Mouse (Mus musculus) stomach, embryonic 14.5 days (tissue): ENCODE results near the gene Rps6kl1. TPM values are rescaled to one million over a fixed set of nuclear protein-coding genes. Genes with fewer than 3 reads are reported as not detected.
"Not testable (repeated sequence)": the region's sequence is repeated elsewhere in the genome, so short reads cannot be mapped to it uniquely, and the experiment has no call there.

Experiments used
- ATAC-seq: fragments of 200-750 bp; cut with Nextera tagmentation; 2 replicates; pipeline ENCODE4 v1.8.0; 2017; ENCODE audit warnings: low read depth, moderate TSS enrichment; ENCODE audit not compliant: insufficient number of reproducible peaks, insufficient read depth, low FRiP score
- H3K27ac ChIP-seq: fragments of 300-500 bp; sonication (generic); 2 replicates; pipeline ENCODE4 v1.5.1; 2014; ENCODE audit warnings: mild to moderate bottlenecking, low read length, moderate library complexity, mixed read lengths
- H3K27me3 ChIP-seq: fragments of 300-500 bp; sonication (generic); 2 replicates; pipeline ENCODE4 v1.6.1; 2014; ENCODE audit warnings: low read length, control low read depth, mixed read lengths; ENCODE audit not compliant: control insufficient read depth, insufficient read depth
- H3K36me3 ChIP-seq: fragments of 300-500 bp; sonication (generic); 2 replicates; pipeline ENCODE4 v1.6.1; 2014; ENCODE audit warnings: mild to moderate bottlenecking, control low read depth, low read length, moderate library complexity, mixed read lengths; ENCODE audit not compliant: control insufficient read depth, insufficient read depth
- H3K4me1 ChIP-seq: fragments of 300-500 bp; sonication (generic); 2 replicates; pipeline ENCODE4 v1.6.1; 2014; ENCODE audit warnings: low read length, control low read depth, mixed read lengths; ENCODE audit not compliant: control insufficient read depth, insufficient read depth
- H3K4me2 ChIP-seq: fragments of 300-500 bp; sonication (generic); replicated peaks from 2 replicates; pipeline ENCODE4 v1.6.1; 2014; ENCODE audit warnings: low read depth, low read length, control low read depth
- H3K4me3 ChIP-seq: fragments of 300-500 bp; sonication (generic); 2 replicates; pipeline ENCODE4 v1.5.1; 2014; ENCODE audit warnings: low read depth, low read length, control low read depth
- H3K9ac ChIP-seq: fragments of 300-500 bp; sonication (generic); replicated peaks from 2 replicates; pipeline ENCODE4 v1.6.1; 2014; ENCODE audit warnings: low read depth, mild to moderate bottlenecking, control low read depth, low read length, moderate library complexity, mixed read lengths
- H3K9me3 ChIP-seq: fragments of 300-500 bp; sonication (generic); 2 replicates; pipeline ENCODE4 v1.6.1; 2016; ENCODE audit warnings: low read depth, low read length, control low read depth; ENCODE audit not compliant: control insufficient read depth
- WGBS: fragments of 180-500 bp; shearing (Covaris S2); extraction: QIAGEN DNeasy Blood & Tissue Kit; methylation state at CpG from one replicate; pipeline ENCODE4 v1.1.7; 2014; 5-methylcytosine and 5-hydroxymethylcytosine counted together
- polyA plus RNA-seq: library from polyadenylated mRNA; unstranded; fragments of >200 nt; fragmentation: Nextera tagmentation; extraction: Ambion mirVana; gene quantifications from 2 replicates; pipeline ENCODE4 v1.2.1, GENCODE M21; 2014

Rps6kl1 gene
- polyA plus RNA-seq, 1 experiment from 2014 or later: 1.8 TPM

GRCm38 (mm10) chr12:85144276-85144675, 6.8 kb downstream of the Rps6kl1 start:
- H3K4me2 ChIP-seq, H3K36me3 ChIP-seq, H3K4me3 ChIP-seq, H3K27me3 ChIP-seq, H3K9ac ChIP-seq, ATAC-seq, H3K27ac ChIP-seq, H3K9me3 ChIP-seq, H3K4me1 ChIP-seq: not testable (repeated sequence)
- 69% methylated on average over 2 of the region's 2 CpGs for WGBS

GRCm38 (mm10) chr12:85142803-85143202, 8.3 kb downstream of the Rps6kl1 start:
- Histone ChIP-seq H3K36me3 (no peaks in the 10 kb centered on the region), H3K4me1 (peaks cover 5% of the 10 kb centered on the region; the same call in 1 of the 2 replicates)
- WGBS: 13% methylated on average over 4 of the region's 4 CpGs

GRCm38 (mm10) chr12:85141096-85141495, 10.0 kb downstream of the Rps6kl1 start:
- Histone ChIP-seq H3K4me3 (no peak overlapping the region), H3K27ac (no peak overlapping the region), H3K36me3 (no peaks in the 10 kb centered on the region), H3K27me3 (no peaks in the 10 kb centered on the region), H3K4me1 (no peaks in the 10 kb centered on the region), H3K9ac (no peak overlapping the region), H3K9me3 (no peaks in the 10 kb centered on the region), H3K4me2 (no peak overlapping the region)
- no peak for ATAC-seq
- 84% methylated on average over 6 of the region's 6 CpGs for WGBS

More at GRCm38 (mm10) chr12:85142803-85143202, 8.3 kb downstream of the Rps6kl1 start:
- Histone ChIP-seq H3K9me3 (no peaks in the 10 kb centered on the region), H3K9ac (no peak overlapping the region), H3K4me2 (no peak overlapping the region), H3K27me3 (no peaks in the 10 kb centered on the region), H3K4me3 (no peak overlapping the region), H3K27ac (no peak overlapping the region)
- no peak; the same call in 1 of the 2 replicates for ATAC-seq

- Histone ChIP-seq H3K4me1 (no peaks in the 10 kb centered on the region), H3K4me2 (no peak overlapping the region; the same call in 1 of the 2 replicates), H3K4me3 (no peak overlapping the region), H3K9me3 (no peaks in the 10 kb centered on the region), H3K27ac (no peak overlapping the region), H3K9ac (no peak overlapping the region), H3K27me3 (no peaks in the 10 kb centered on the region), H3K36me3 (peaks cover 7% of the 10 kb centered on the region; the same call in 1 of the 2 replicates)
- no peak for ATAC-seq
- 35% methylated on average over 18 of the region's 18 CpGs for WGBS
These were observed 10.9 kb downstream of the Rps6kl1 start for GRCm38 (mm10) chr12:85140036-85140701.

- no peaks in the 10 kb centered on the region for H3K9me3 ChIP-seq
- H3K4me1 ChIP-seq: no peaks in the 10 kb centered on the region
- H3K27ac ChIP-seq: no peak overlapping the region
- no peaks in the 10 kb centered on the region for H3K27me3 ChIP-seq
- no peak for ATAC-seq
- H3K9ac ChIP-seq: no peak overlapping the region
- peaks cover 37% of the 10 kb centered on the region for H3K36me3 ChIP-seq
- WGBS: 75% methylated on average over 4 of the region's 4 CpGs
- H3K4me3 ChIP-seq: no peak overlapping the region
- H3K4me2 ChIP-seq: no peak overlapping the region
These were observed 14.4 kb downstream of the Rps6kl1 start for GRCm38 (mm10) chr12:85136627-85137026.

GRCm38 (mm10) chr12:85135513-85136470, 15.3 kb downstream of the Rps6kl1 start:
- Histone ChIP-seq H3K27ac (no peak overlapping the region), H3K4me1 (no peaks in the 10 kb centered on the region), H3K27me3 (no peaks in the 10 kb centered on the region), H3K9ac (no peak overlapping the region), H3K9me3 (no peaks in the 10 kb centered on the region), H3K4me3 (no peak overlapping the region), H3K36me3 (peaks cover 44% of the 10 kb centered on the region), H3K4me2 (no peak overlapping the region)
- ATAC-seq: no peak
- 78% methylated on average over 19 of the region's 19 CpGs for WGBS

GRCm38 (mm10) chr12:85134043-85134794, 16.8 kb downstream of the Rps6kl1 start:
- H3K36me3 ChIP-seq: peaks cover 60% of the 10 kb centered on the region
- H3K9ac ChIP-seq: no peak overlapping the region
- H3K4me3 ChIP-seq: no peak overlapping the region
- H3K4me2 ChIP-seq: no peak overlapping the region
- H3K27me3 ChIP-seq: no peaks in the 10 kb centered on the region
- no peak overlapping the region for H3K27ac ChIP-seq
- no peaks in the 10 kb centered on the region for H3K9me3 ChIP-seq
- no peak for ATAC-seq
- 84% methylated on average over 8 of the region's 8 CpGs for WGBS
- no peaks in the 10 kb centered on the region for H3K4me1 ChIP-seq

- Histone ChIP-seq H3K27ac (no peak overlapping the region), H3K36me3 (peaks cover 74% of the 10 kb centered on the region), H3K4me3 (no peak overlapping the region), H3K9me3 (no peaks in the 10 kb centered on the region), H3K4me2 (no peak overlapping the region), H3K9ac (no peak overlapping the region), H3K27me3 (no peaks in the 10 kb centered on the region), H3K4me1 (no peaks in the 10 kb centered on the region)
- ATAC-seq: no peak
- 89% methylated on average over 6 of the region's 6 CpGs for WGBS
These were observed 19.7 kb downstream of the Rps6kl1 start for GRCm38 (mm10) chr12:85131361-85131760.
